12 mouse cellular contexts compared by ENCODE assay signal in the genomic region with DNA sequence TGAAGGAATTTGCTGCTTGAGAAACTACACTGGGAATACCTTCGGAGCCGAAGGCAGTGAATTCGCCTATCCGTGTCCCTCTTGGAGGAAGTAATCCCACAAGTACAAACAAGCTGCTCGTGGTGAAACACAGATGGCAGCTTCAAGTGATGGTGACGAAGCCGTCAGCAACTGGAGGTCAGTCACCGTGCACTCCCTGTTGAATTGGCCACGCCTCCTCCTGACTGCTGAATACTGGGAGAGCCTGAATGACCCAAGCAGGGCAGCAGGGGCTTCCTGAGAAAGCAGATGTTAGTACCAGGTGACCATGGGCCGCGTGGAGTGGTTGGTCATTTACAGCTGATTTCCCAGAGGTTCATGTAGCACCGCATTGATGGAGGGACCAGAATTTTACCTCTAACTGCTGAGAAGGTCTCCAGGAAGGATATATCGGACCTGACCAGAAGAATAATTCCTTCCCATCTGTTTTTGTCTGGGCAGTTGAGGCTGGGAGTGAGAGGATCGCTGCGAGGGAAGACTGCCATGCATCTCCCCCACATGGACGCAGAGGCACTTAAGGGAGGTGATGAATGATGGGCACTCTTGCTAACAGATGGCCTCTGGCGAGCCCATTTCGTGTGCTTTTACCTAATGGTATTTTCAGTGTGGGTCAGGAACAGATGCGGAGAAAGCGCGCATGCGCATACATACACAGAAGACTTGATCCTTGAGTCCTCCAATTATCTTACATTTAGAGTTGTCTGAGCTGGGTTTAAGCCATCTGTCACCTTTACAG.
DNase-seq lines count a peak whose midpoint lies in the region; ATAC-seq and TF ChIP-seq lines count a peak whose summit lies in the region.
"Had no signal": no experiment of that assay in that cellular context is flagged by ENCODE, and none has a peak within 500 bp of the region (broad histone marks: within the 10 kb centered on the region; RNA-seq: fewer than 3 reads in every experiment).

No protein-coding gene starts in this region.

- 34% methylated on average over 22 of the region's 22 CpGs for WGBS in heart, embryonic 12.5 days
- WGBS in lung, postnatal 0 days = 35% methylated on average over 22 of the region's 22 CpGs
- 28% methylated on average over 22 of the region's 22 CpGs for WGBS in heart, embryonic 16.5 days
- 75% methylated on average over 22 of the region's 22 CpGs for WGBS in cerebellum, adult 2 months

- no peak for TF ChIP-seq CTCF in lung, postnatal 0 days (IDR thresholded peaks at IDR 0.05)
- TF ChIP-seq CTCF in cerebellum, adult 2 months (IDR thresholded peaks at IDR 0.05; ENCODE audit: borderline replicate concordance, insufficient read depth, low read depth, low read length) = no peak

- H3K36me3 ChIP-seq in heart, embryonic 12.5 days = no peaks in the 10 kb centered on the region
- no peaks in the 10 kb centered on the region for H3K36me3 ChIP-seq in lung, postnatal 0 days (ENCODE audit: insufficient read depth, low read length)
- H3K36me3 ChIP-seq in heart, embryonic 16.5 days (ENCODE audit: control insufficient read depth, insufficient read depth) = no peaks in the 10 kb centered on the region

- peak overlapping the region; percentile 1; the same call in 1 of the 2 replicates for H3K4me3 ChIP-seq in heart, embryonic 12.5 days
- no peak overlapping the region for H3K4me3 ChIP-seq in lung, postnatal 0 days (ENCODE audit: low read depth, low read length)
- H3K4me3 ChIP-seq in heart, embryonic 16.5 days (ENCODE audit: low read length) = peak overlapping the region; percentile 15
- H3K4me3 ChIP-seq in cerebellum, adult 2 months (replicated peaks; ENCODE audit: insufficient read depth, low read depth, low read length) = no peak overlapping the region

- no peak overlapping the region for H3K9ac ChIP-seq in heart, embryonic 12.5 days
- H3K9ac ChIP-seq in lung, postnatal 0 days (replicated peaks; ENCODE audit: low read depth) = no peak overlapping the region
- 0 out of 2 replicates have a peak overlapping the region, but pooled peaks have one; percentile 16 for H3K9ac ChIP-seq in heart, embryonic 16.5 days (ENCODE audit: low read length)
- H3K9ac ChIP-seq: liver, embryonic 14.5 days had no signal

- DNase-seq in heart, adult 18-20 months = no peak
- peak; percentile 58 for DNase-seq in lung, postnatal 0 days (ENCODE audit: low spot score)
- no peak for DNase-seq in lung, postnatal 14 days
- DNase-seq in mesoderm, embryonic 11.5 days (ENCODE audit: low read depth, low spot score) = peak; percentile 71
- DNase-seq in ovary, postnatal 36 days (ENCODE audit: low spot score) = no peak
- DNase-seq in cerebellum, adult 2 months = no peak
- DNase-seq: cerebellum, adult 11 months; layer of hippocampus, postnatal 36 days had no signal

- no peak for TF ChIP-seq POLR2A in cerebellum, adult 2 months (IDR thresholded peaks at IDR 0.05; ENCODE audit: borderline replicate concordance, insufficient read depth, low read length)

- H3K27me3 ChIP-seq in heart, embryonic 12.5 days (replicated peaks) = no peaks in the 10 kb centered on the region
- no peaks in the 10 kb centered on the region for H3K27me3 ChIP-seq in lung, postnatal 0 days (replicated peaks; ENCODE audit: insufficient read depth, low read length)
- no peaks in the 10 kb centered on the region for H3K27me3 ChIP-seq in heart, embryonic 16.5 days (ENCODE audit: control insufficient read depth, insufficient read depth, low read length)
- no peaks in the 10 kb centered on the region for H3K27me3 ChIP-seq in cerebellum, adult 2 months (ENCODE audit: control insufficient read depth, insufficient read depth, low read length)

- no peaks in the 10 kb centered on the region for H3K9me3 ChIP-seq in heart, embryonic 12.5 days (replicated peaks)
- H3K9me3 ChIP-seq in lung, postnatal 0 days (ENCODE audit: low read length) = no peaks in the 10 kb centered on the region
- H3K9me3 ChIP-seq in heart, embryonic 16.5 days (replicated peaks; ENCODE audit: control insufficient read depth, low read length) = no peaks in the 10 kb centered on the region

- peak overlapping the region; percentile 47 for H3K4me2 ChIP-seq in heart, embryonic 12.5 days
- H3K4me2 ChIP-seq in lung, postnatal 0 days (replicated peaks; ENCODE audit: low read depth, low read length) = no peak overlapping the region
- H3K4me2 ChIP-seq in heart, embryonic 16.5 days (ENCODE audit: low read depth, low read length) = peak overlapping the region; percentile 46

- TF ChIP-seq EP300 in lung, postnatal 0 days (IDR thresholded peaks at IDR 0.05) = no peak

- no peak overlapping the region for H3K27ac ChIP-seq in heart, embryonic 12.5 days (ENCODE audit: poor library complexity, severe bottlenecking)
- no peak overlapping the region for H3K27ac ChIP-seq in lung, postnatal 0 days (ENCODE audit: low read length)
- H3K27ac ChIP-seq in heart, embryonic 16.5 days (ENCODE audit: low read length) = no peak overlapping the region
- no peak overlapping the region for H3K27ac ChIP-seq in cerebellum, adult 2 months (ENCODE audit: insufficient read depth, low read length)
- H3K27ac ChIP-seq: liver, embryonic 14.5 days had no signal

- ATAC-seq in heart, embryonic 12.5 days (ENCODE audit: insufficient number of reproducible peaks, low FRiP score) = peak; percentile 74
- peak; percentile 59 for ATAC-seq in lung, postnatal 0 days
- ATAC-seq in heart, embryonic 16.5 days (replicated peaks; ENCODE audit: extremely low read depth, insufficient read depth, low FRiP score) = peak; percentile 65; the same call in 1 of the 2 replicates
- ATAC-seq: midbrain, embryonic 16.5 days had no signal

- peaks cover 17% of the 10 kb centered on the region for H3K4me1 ChIP-seq in heart, embryonic 12.5 days (replicated peaks)
- no peaks in the 10 kb centered on the region for H3K4me1 ChIP-seq in lung, postnatal 0 days (ENCODE audit: insufficient read depth, low read depth, low read length)
- peaks cover 8% of the 10 kb centered on the region; the same call in 1 of the 2 replicates for H3K4me1 ChIP-seq in heart, embryonic 16.5 days (ENCODE audit: control insufficient read depth, insufficient read depth, low read length)
- H3K4me1 ChIP-seq in cerebellum, adult 2 months (ENCODE audit: control insufficient read depth, insufficient read depth, low read length) = no peaks in the 10 kb centered on the region

Comparison
In these comparisons a context has a peak if more than half of its experiments do, and no peak if none do; other contexts are left out.
1. DNase-seq: peak in lung, postnatal 0 days (single experiment) and mesoderm, embryonic 11.5 days (single experiment); none in heart, adult 18-20 months (0 of 2), lung, postnatal 14 days (single experiment), ovary, postnatal 36 days (single experiment) and cerebellum, adult 2 months (0 of 2).
2. H3K4me3 ChIP-seq: peak in heart, embryonic 12.5 days (single experiment) and heart, embryonic 16.5 days (single experiment); none in lung, postnatal 0 days (single experiment) and cerebellum, adult 2 months (single experiment).
3. Peak in every context shown above with its lines, with median percentiles within 50 percentile points of each other: ATAC-seq.